Mouse (Mus musculus): ENCODE measurements around the gene Thoc5. TPM values are rescaled to one million over a fixed set of nuclear protein-coding genes. Genes with fewer than 3 reads are reported as not detected.

Gene Thoc5
- polyA plus RNA-seq, 1 experiment from 2014 or later, result 53.5 TPM

DNA sequence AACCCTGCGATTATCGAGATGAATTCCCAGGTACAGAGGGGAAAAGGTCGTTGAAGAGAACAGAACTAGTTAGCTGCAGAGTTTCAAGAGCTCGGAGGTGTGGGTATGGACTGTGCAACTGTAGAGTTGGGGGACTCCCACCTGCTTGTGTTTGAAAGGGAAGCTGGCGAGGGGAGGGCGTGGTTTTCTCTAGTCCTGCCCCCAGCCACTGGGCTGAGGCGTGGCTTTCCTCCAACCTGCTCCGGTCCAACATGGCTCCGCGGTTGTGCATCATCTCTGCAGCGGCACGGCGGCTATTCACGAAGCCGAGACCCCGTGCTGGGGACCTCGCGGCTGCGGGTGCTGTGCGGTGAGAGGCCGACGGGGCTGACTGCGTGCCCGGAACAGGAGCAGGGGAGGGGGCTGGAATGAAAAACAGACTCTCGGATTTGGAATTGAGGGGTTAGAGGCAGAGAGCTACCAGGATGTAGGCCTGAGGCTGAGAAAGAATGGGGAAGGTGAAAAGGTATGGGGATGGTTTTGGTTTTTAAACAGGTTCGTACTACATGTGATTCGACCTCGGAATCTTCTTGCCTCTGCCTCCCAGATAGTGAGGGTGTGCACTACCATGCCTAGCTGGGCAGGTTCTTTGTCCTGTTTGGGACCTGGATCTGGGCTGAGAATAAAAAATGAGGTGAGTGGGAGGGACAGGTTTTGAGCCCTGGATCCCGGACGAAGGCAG is 21.2 kb upstream of the Thoc5 start, which contains the start of gene Nipsnap1:
Gene Nipsnap1 (plus strand): TSS at position 197 of the 721 bp plus-strand sequence.
- Histone ChIP-seq H3K4me1 (replicated peaks) (peaks cover 13% of the 10 kb centered on the region), H3K36me3 (peaks cover 14% of the 10 kb centered on the region), H3K9me3 (no peaks in the 10 kb centered on the region), H3K9ac (peak within 1 kb of the TSS; percentile 89), H3K27me3 (no peaks in the 10 kb centered on the region), H3K4me3 (peak within 1 kb of the TSS; percentile 69), H3K27ac (replicated peaks) (peak within 1 kb of the TSS; percentile 76), H3K4me2 (peak within 1 kb of the TSS; percentile 69)
- WGBS, result under 1% methylated on average over 30 of the region's 30 CpGs
- peak; percentile 95 for ATAC-seq (ENCODE audit: low read depth)

DNA sequence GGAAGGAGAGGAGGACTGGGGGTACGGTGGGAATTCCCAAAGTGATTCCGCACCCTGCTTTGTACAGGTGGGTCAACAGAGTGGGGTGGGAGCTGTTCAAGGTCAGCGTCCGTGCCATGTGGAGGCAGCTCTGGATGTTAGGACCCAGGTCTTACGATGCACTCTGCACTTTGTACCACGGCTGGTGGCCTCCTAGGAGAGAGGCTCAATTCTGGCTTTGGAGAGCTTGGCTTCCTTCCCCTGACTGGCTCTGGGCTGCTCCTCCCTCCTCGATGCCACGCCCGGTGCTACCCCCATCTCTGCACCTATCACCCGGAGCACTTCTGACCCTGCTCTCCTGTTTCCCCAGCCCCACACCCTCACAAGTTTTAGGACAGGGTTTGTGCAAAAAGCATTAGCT is 20.6 kb upstream of the Thoc5 start:
- H3K4me1 ChIP-seq (replicated peaks), result peaks cover 13% of the 10 kb centered on the region
- peak overlapping the region; percentile 76; the same call in 1 of the 2 replicates for H3K27ac ChIP-seq (replicated peaks)
- H3K4me3 ChIP-seq, result peak overlapping the region; percentile 69
- WGBS, result 7% methylated on average over 10 of the region's 10 CpGs
- H3K9ac ChIP-seq, result peak overlapping the region; percentile 89
- H3K4me2 ChIP-seq, result peak overlapping the region; percentile 69
- no peaks in the 10 kb centered on the region for H3K9me3 ChIP-seq
- H3K36me3 ChIP-seq, result peaks cover 14% of the 10 kb centered on the region
- peak; percentile 34; the same call in 1 of the 2 replicates for ATAC-seq (ENCODE audit: low read depth)
- H3K27me3 ChIP-seq, result no peaks in the 10 kb centered on the region

DNA sequence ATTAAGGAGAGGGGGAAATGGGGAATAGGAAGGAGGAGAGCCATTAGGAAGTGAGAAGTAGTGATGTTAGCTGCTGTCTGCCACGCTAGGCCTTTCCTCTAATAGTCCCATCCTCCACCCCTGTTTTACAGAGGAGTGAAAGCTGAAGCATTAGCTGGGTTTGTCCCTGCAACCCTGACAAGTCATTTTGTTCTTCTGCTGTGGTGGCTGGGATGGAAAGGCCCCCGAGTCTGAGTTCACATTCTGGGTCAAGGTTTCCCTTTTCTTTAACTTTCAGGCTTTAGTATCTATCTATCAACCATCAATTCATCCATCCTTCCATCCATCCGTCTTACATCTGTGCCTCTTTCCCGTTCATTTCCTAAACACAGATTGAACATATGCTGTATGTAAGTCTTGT is 14.0 kb upstream of the Thoc5 start:
- WGBS, result 86% methylated on average over 4 of the region's 4 CpGs
- Histone ChIP-seq H3K9ac (no peak overlapping the region), H3K27ac (replicated peaks) (no peak overlapping the region), H3K4me2 (no peak overlapping the region), H3K4me3 (no peak overlapping the region), H3K4me1 (replicated peaks) (no peaks in the 10 kb centered on the region), H3K9me3 (no peaks in the 10 kb centered on the region), H3K27me3 (no peaks in the 10 kb centered on the region), H3K36me3 (peaks cover 34% of the 10 kb centered on the region)
- no peak for ATAC-seq (ENCODE audit: low read depth)

DNA sequence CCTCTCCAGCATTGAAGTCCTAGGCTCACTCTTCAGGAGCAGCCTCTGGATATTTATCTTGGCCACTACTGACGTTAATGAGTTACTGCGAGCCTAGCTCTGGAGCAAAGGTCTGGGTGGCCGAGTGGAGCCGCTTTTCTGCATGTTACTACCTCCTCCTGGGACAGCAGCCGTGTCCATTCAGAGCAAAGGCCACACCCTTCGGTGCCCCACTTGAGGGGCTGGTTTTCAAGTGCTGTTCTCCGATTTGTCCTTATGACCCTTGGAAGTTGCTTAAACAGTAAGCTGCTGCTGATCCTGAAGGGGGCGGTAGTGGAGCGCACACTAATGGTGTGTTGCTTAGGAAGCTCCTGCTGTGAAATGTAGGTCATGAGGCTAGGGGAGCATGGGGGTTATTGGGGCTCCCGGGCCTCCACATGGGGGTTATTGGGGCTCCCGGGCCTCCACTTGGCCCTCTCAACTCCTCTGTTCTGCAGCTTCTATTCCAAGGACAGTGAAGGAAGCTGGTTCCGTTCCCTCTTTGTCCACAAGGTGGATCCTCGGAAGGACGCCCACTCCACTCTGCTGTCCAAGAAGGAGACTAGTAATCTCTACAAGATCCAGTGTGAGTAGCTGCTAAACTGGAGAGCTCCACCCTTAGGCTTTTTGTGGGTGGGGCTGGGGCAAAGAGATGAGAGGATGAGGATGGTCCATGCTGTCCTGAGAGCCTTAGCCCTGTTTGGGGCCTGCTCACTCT is 12.1 kb upstream of the Thoc5 start:
- Histone ChIP-seq H3K9me3 (no peaks in the 10 kb centered on the region), H3K36me3 (peaks cover 35% of the 10 kb centered on the region), H3K4me2 (peak overlapping the region; percentile 1; the same call in 1 of the 2 replicates), H3K9ac (no peak overlapping the region), H3K27me3 (no peaks in the 10 kb centered on the region), H3K4me3 (no peak overlapping the region), H3K4me1 (replicated peaks) (no peaks in the 10 kb centered on the region), H3K27ac (replicated peaks) (no peak overlapping the region)
- no peak for ATAC-seq (ENCODE audit: low read depth)
- WGBS, result 37% methylated on average over 14 of the region's 14 CpGs

DNA sequence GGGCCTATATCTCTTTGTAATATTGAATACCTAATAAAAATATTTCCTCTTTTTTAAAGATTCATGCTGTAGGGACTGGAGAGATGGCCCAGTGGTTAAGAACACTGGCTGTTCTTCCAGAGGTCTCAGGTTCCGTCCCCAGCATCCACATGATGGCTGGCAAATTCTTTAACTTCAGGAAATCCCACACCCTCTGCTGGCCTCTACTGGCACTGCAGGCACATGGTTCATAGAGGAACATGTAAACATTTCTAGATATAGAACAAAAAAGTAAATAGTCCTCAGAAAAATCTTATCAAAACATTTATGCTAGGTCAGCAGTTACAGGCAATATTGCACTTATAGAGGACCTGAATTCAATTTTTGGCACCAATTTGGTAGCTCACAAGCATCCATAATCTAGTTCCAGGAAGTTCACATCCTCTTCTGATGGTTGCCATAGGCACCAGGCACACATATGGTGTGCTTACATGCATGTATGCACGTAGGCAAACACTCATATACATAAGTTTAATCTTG is 9.7 kb upstream of the Thoc5 start:
- Histone ChIP-seq H3K9ac (no peak overlapping the region), H3K9me3 (no peaks in the 10 kb centered on the region), H3K4me2 (no peak overlapping the region), H3K4me3 (no peak overlapping the region), H3K27me3 (no peaks in the 10 kb centered on the region), H3K27ac (replicated peaks) (no peak overlapping the region), H3K4me1 (replicated peaks) (no peaks in the 10 kb centered on the region), H3K36me3 (peaks cover 59% of the 10 kb centered on the region)
- ATAC-seq (ENCODE audit: low read depth), result no peak
- WGBS, result 74% methylated on average over 2 of the region's 2 CpGs

DNA sequence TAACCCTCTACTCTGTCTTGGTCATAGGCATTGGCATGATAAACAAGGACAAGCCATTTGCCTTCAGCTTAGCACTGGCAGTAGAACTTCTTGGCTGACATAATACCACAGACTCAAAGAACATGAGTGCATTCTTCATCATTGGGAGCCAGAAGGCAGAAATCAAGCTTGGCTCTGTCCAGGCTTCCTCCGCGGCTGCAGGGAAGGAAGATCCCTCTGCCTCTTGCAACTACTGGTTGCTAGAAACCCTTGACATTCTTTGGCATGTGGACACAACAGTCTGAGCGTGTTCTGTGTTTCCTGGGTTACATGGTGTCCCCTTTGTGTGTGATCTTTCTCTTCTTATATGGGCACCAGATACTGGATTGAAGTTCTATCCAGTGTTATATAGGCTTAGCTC is 8.1 kb upstream of the Thoc5 start:
- WGBS, result 93% methylated on average over 3 of the region's 3 CpGs

DNA sequence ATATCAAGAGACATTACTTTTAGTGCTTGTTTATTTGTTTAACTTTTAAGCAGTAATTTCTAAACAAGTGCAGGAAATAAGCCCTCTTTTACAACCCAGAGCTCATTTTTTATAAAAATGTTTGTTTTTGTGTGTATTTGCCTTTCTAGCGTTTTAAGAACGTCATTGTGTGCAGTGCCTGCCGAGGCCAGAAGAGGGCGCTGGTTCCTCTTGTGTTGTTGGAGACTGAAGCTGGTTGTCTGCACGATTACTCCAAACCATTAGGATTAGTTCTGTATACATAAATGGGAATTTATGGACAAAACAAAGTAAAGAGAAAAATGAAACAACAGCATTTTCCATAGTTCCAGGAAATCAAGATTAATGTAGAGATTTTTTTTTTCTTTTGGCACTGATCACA is 5.3 kb downstream of the Thoc5 start:
- peaks cover 15% of the 10 kb centered on the region for H3K4me1 ChIP-seq (replicated peaks)
- H3K4me3 ChIP-seq, result no peak overlapping the region
- peaks cover 54% of the 10 kb centered on the region for H3K36me3 ChIP-seq
- ATAC-seq (ENCODE audit: low read depth), result no peak
- H3K9me3 ChIP-seq, result no peaks in the 10 kb centered on the region
- H3K9ac ChIP-seq, result no peak overlapping the region
- H3K27ac ChIP-seq (replicated peaks), result no peak overlapping the region
- 69% methylated on average over 5 of the region's 5 CpGs for WGBS
- H3K4me2 ChIP-seq, result no peak overlapping the region
- H3K27me3 ChIP-seq, result no peaks in the 10 kb centered on the region

More for the DNA sequence above, 8.1 kb upstream of the Thoc5 start:
- Histone ChIP-seq H3K9me3 (no peaks in the 10 kb centered on the region), H3K4me1 (replicated peaks) (no peaks in the 10 kb centered on the region), H3K36me3 (peaks cover 73% of the 10 kb centered on the region), H3K4me3 (no peak overlapping the region), H3K4me2 (no peak overlapping the region), H3K27ac (replicated peaks) (no peak overlapping the region), H3K9ac (no peak overlapping the region), H3K27me3 (no peaks in the 10 kb centered on the region)
- no peak for ATAC-seq (ENCODE audit: low read depth)

DNA sequence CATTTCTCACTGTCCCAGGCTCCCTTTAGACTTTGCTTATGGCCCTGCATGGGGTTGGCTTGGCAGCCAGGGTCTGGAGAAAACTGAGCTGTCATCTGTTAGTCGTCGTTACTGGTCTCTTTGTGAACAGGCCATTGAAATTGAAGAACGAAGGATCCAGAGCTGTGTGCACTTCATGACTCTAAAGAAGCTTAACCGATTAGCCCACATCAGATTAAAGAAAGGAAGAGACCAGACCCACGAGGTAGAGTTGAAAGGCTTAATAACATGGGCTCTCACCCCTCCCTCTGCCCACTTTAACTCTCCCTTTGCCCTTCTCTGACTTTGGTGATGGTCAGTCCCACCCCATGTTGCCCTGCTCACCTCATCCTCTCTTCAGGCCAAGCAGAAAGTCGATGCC is 6.8 kb downstream of the Thoc5 start:
- Histone ChIP-seq H3K36me3 (peaks cover 65% of the 10 kb centered on the region), H3K9me3 (no peaks in the 10 kb centered on the region), H3K4me2 (no peak overlapping the region), H3K27me3 (no peaks in the 10 kb centered on the region), H3K4me3 (no peak overlapping the region), H3K4me1 (replicated peaks) (peaks cover 2% of the 10 kb centered on the region; the same call in 1 of the 2 replicates), H3K9ac (no peak overlapping the region), H3K27ac (replicated peaks) (no peak overlapping the region)
- no peak for ATAC-seq (ENCODE audit: low read depth)
- 86% methylated on average over 6 of the region's 6 CpGs for WGBS

DNA sequence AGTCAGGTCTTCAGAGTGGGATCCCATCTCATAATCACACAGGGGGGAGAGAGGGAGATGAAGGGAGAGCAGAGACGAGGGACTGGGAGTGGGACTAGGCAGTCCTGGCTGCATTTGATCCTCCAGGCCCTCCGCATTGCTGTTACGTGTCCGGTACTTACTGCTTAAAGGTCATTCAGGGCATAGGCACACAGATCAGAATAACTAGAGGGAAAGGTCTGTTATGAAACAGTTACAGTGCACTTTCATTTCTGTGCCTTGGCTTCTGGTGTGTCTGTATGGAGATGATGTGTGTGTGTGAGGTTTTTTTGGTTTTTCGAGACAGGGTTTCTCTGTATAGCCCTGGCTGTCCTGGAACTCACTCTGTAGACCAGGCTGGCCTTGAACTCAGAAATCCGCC is 11.1 kb downstream of the Thoc5 start:
- no peaks in the 10 kb centered on the region for H3K4me1 ChIP-seq (replicated peaks)
- 92% methylated on average over 6 of the region's 6 CpGs for WGBS
- H3K36me3 ChIP-seq, result peaks cover 86% of the 10 kb centered on the region
- no peak overlapping the region for H3K27ac ChIP-seq (replicated peaks)
- ATAC-seq (ENCODE audit: low read depth), result no peak
- no peak overlapping the region for H3K4me2 ChIP-seq
- no peaks in the 10 kb centered on the region for H3K9me3 ChIP-seq
- no peak overlapping the region for H3K9ac ChIP-seq
- no peaks in the 10 kb centered on the region for H3K27me3 ChIP-seq
- no peak overlapping the region for H3K4me3 ChIP-seq

DNA sequence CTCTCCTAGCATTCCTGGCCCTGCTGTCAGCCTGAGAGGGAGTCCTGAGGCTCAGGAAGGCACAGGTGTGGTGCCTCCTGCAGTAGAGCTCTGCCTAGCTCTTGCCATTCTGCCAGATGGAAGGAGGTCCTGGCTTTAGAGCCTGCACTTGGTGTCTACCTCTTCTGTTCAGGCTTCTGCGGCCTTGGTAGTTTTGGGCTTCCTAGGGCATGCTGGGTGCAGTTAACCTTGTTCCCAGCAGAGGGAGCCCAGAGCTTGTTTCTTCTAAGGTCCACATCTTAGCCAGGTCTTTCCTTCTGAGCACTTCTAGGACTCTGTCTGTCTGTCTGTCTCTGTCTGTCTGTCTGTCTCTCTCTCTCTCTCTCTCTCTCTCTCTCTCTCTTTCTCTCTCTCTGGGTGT is 20.9 kb downstream of the Thoc5 start:
- H3K4me2 ChIP-seq, result no peak overlapping the region
- H3K27ac ChIP-seq (replicated peaks), result no peak overlapping the region
- no peaks in the 10 kb centered on the region for H3K4me1 ChIP-seq (replicated peaks)
- H3K4me3 ChIP-seq, result no peak overlapping the region
- no peak for ATAC-seq (ENCODE audit: low read depth)
- no peaks in the 10 kb centered on the region for H3K9me3 ChIP-seq
- peaks cover 92% of the 10 kb centered on the region for H3K36me3 ChIP-seq
- no peak overlapping the region for H3K9ac ChIP-seq
- H3K27me3 ChIP-seq, result no peaks in the 10 kb centered on the region
- 71% methylated on average over 1 of the region's 1 CpGs for WGBS

DNA sequence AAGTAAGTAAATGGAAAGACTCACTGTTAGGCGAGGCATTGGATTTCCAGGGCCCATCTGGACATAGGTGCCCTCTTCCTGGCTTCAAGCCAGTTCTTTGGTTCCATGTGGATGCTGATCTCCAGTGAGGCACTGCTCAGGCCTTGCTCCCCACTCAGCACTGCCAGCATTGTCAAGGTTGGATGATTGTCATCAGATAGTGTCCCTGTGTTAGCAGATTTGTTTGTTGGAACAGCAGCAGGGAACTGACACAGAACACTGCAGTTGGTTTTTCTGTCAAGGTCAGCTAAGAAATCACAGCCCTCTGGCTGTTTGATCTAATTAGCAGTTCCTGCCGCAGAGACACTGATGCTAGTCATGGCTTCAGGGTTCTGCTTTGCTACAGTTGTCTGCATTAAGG is 26.2 kb downstream of the Thoc5 start:
- Histone ChIP-seq H3K27me3 (no peaks in the 10 kb centered on the region), H3K36me3 (peaks cover 95% of the 10 kb centered on the region), H3K9ac (no peak overlapping the region), H3K4me3 (no peak overlapping the region), H3K4me2 (no peak overlapping the region), H3K4me1 (replicated peaks) (no peaks in the 10 kb centered on the region), H3K27ac (replicated peaks) (no peak overlapping the region), H3K9me3 (no peaks in the 10 kb centered on the region)
- 89% methylated on average over 2 of the region's 2 CpGs for WGBS
- ATAC-seq (ENCODE audit: low read depth), result no peak

DNA sequence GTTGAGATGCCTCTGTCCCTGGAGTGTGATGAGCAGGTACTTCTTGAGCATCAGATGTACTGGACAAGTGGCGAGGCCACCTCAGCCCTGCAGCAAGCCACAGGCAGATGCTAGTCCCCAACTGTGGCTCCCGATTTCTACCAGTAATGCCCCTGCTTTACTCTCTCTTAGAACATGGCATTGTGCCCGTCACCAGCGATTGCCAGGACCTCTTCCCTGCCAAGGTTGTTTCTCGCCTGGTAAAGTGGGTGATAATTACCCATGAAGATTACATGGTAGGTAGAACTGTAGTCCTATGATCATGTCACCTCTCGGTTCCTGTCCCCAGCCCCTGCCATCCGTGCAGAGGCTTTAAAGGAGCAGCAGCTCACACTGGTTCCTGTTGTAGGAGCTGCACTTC is 26.6 kb downstream of the Thoc5 start:
- Histone ChIP-seq H3K4me1 (replicated peaks) (no peaks in the 10 kb centered on the region), H3K27me3 (no peaks in the 10 kb centered on the region), H3K9ac (no peak overlapping the region), H3K36me3 (peaks cover 99% of the 10 kb centered on the region), H3K4me2 (no peak overlapping the region), H3K9me3 (no peaks in the 10 kb centered on the region), H3K4me3 (no peak overlapping the region), H3K27ac (replicated peaks) (no peak overlapping the region)
- WGBS, result 92% methylated on average over 7 of the region's 7 CpGs
- no peak for ATAC-seq (ENCODE audit: low read depth)
